Comparison of ENCODE assay signal across 9 mouse cellular contexts in the genomic region with DNA sequence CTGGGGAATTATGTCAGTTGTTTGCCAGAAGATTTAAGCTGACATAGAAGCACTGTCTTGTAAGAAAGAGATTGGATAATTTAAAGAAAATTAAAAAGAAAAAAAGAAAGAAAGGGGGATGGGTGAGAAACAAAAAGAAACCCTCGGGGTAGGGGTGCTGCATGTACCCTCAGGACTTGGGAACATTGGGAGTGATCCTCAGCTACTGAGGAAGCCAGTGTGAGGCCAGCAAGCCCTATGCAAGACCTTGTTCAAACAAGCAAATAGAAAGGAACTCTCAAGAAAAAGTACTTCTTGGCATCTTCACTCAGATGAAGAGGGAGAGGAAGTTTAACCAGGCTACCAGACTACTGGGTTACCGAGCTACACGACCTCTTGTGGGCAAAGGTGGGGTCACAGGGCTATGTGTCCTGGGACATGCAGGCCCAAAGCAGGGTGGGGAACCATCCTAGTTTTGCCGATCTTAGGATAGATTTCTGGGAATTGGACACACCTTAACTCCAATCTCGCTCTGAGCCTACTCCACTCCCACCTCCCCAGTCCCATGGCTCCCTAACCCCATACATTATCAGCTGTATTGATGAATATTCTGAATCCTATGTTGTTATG. TPM values are rescaled to one million over a fixed set of nuclear protein-coding genes. Genes with fewer than 3 reads are reported as not detected.
A peak's percentile ranks its signal among the peaks of the same experiment; 100 is the strongest.
DNase-seq lines count a peak whose midpoint lies in the region; ATAC-seq and TF ChIP-seq lines count a peak whose summit lies in the region.
"Had no signal": no experiment of that assay in that cellular context is flagged by ENCODE, and none has a peak within 500 bp of the region (broad histone marks: within the 10 kb centered on the region; RNA-seq: fewer than 3 reads in every experiment).

No protein-coding gene starts in this region.

- 33% methylated on average over 5 of the region's 5 CpGs for WGBS in liver, embryonic 14.5 days (ENCODE audit: insufficient replicate concordance)
- WGBS in forebrain, embryonic 11.5 days: 75% methylated on average over 5 of the region's 5 CpGs

- TF ChIP-seq CTCF in liver, embryonic 14.5 days (IDR thresholded peaks at IDR 0.05; ENCODE audit: low read depth): peak; percentile 61

- H3K27ac ChIP-seq in liver, embryonic 14.5 days: no peak overlapping the region
- H3K27ac ChIP-seq in forebrain, embryonic 11.5 days (ENCODE audit: low read depth, low read length): no peak overlapping the region

- 0 out of 2 replicates have a peak overlapping the region, but pooled peaks have one; percentile 20 for H3K4me2 ChIP-seq in liver, embryonic 14.5 days (ENCODE audit: low read depth)
- no peak overlapping the region for H3K4me2 ChIP-seq in forebrain, embryonic 11.5 days (ENCODE audit: low read depth, low read length, severe bottlenecking)

- no peaks in the 10 kb centered on the region for H3K36me3 ChIP-seq in liver, embryonic 14.5 days (replicated peaks; ENCODE audit: control insufficient read depth, insufficient read depth, low read depth)
- no peaks in the 10 kb centered on the region for H3K36me3 ChIP-seq in forebrain, embryonic 11.5 days (ENCODE audit: control insufficient read depth, insufficient read depth, low read length)

- no peak overlapping the region for H3K9ac ChIP-seq in liver, embryonic 14.5 days (replicated peaks)
- H3K9ac ChIP-seq in forebrain, embryonic 11.5 days (ENCODE audit: low read length): no peak overlapping the region

- DNase-seq in R1 (ENCODE audit: low read depth, low spot score): peak; percentile 44
- peak in 1 of 3 experiments; percentile 45 for DNase-seq in liver, embryonic 14.5 days (ENCODE audit: low read depth in 3 of 3, low spot score in 3 of 3)
- peak; percentile 33 for DNase-seq in spleen, adult 12 weeks (ENCODE audit: low spot score)
- no peak for DNase-seq in right cerebral cortex, postnatal 4 days
- no peak for DNase-seq in forebrain, embryonic 11.5 days (ENCODE audit: low spot score)
- no peak for DNase-seq in layer of hippocampus, postnatal 14 days (ENCODE audit: low spot score in 2 of 2)
- DNase-seq: adrenal gland, adult 8-10 months had no signal

- no peaks in the 10 kb centered on the region for H3K27me3 ChIP-seq in liver, embryonic 14.5 days (ENCODE audit: control insufficient read depth, insufficient read depth, low read length)
- no peaks in the 10 kb centered on the region for H3K27me3 ChIP-seq in forebrain, embryonic 11.5 days (ENCODE audit: control insufficient read depth, insufficient read depth, low read length)
- H3K27me3 ChIP-seq: megakaryocyte, embryonic 14.5 days had no signal

- H3K9me3 ChIP-seq in liver, embryonic 14.5 days (ENCODE audit: control insufficient read depth, low read length): no peaks in the 10 kb centered on the region
- no peaks in the 10 kb centered on the region for H3K9me3 ChIP-seq in forebrain, embryonic 11.5 days (ENCODE audit: control insufficient read depth, low read length)
- H3K9me3 ChIP-seq: megakaryocyte, embryonic 14.5 days had no signal

- no peak overlapping the region for H3K4me3 ChIP-seq in liver, embryonic 14.5 days (ENCODE audit: insufficient read depth in 1 of 2, low read depth in 2 of 2, low read length in 2 of 2)
- no peak overlapping the region for H3K4me3 ChIP-seq in forebrain, embryonic 11.5 days (ENCODE audit: low read depth, low read length)
- H3K4me3 ChIP-seq: megakaryocyte, embryonic 14.5 days had no signal

- peak; percentile 77 for ATAC-seq in CD4-positive, CD25-positive, alpha-beta regulatory T cell, adult 4 months
- peak; percentile 22; the same call in 1 of the 2 replicates for ATAC-seq in liver, embryonic 14.5 days (ENCODE audit: insufficient read depth)
- no peak for ATAC-seq in forebrain, embryonic 11.5 days (replicated peaks; ENCODE audit: low FRiP score)

- no peak for TF ChIP-seq EP300 in liver, embryonic 14.5 days (IDR thresholded peaks at IDR 0.05; ENCODE audit: low read depth)

- peaks cover 32 to 38% of the 10 kb centered on the region in 2 experiments for H3K4me1 ChIP-seq in liver, embryonic 14.5 days (replicated peaks; ENCODE audit: control insufficient read depth in 2 of 2, insufficient read depth in 2 of 2, low read length in 1 of 2)
- no peaks in the 10 kb centered on the region for H3K4me1 ChIP-seq in forebrain, embryonic 11.5 days (replicated peaks; ENCODE audit: control insufficient read depth, insufficient read depth, low read length)

RNA-seq across cellular contexts. Expression of gene C1galt1, which starts 12.1 kb away (rescaled TPM):
- 1 to 10 TPM; 4.5 to 8.2 TPM for polyA plus RNA-seq in CD4-positive, CD25-positive, alpha-beta regulatory T cell, adult 4 months (2017; shearing (Covaris generic))
- 5.9 and 8.0 TPM in 2 replicates for polyA plus RNA-seq in liver, embryonic 14.5 days (2012; rRNA removed)
- polyA plus RNA-seq in liver, embryonic 14.5 days (2014; fragmentation: Nextera tagmentation; extraction: Ambion mirVana): 6.3 and 7.2 TPM in 2 replicates
- 2.7 and 2.8 TPM in 2 replicates for polyA plus RNA-seq in forebrain, embryonic 11.5 days (2014; fragmentation: Nextera tagmentation; extraction: Ambion mirVana)
- total RNA-seq in layer of hippocampus, postnatal 14 days (2021): 10 to 100 TPM; 11.9 to 12.1 TPM

Comparison
In these comparisons a context has a peak if more than half of its experiments do, and no peak if none do; other contexts are left out.
1. DNase-seq: peak in R1 (single experiment) and spleen, adult 12 weeks (single experiment); none in right cerebral cortex, postnatal 4 days (single experiment), forebrain, embryonic 11.5 days (single experiment) and layer of hippocampus, postnatal 14 days (0 of 2).